Mouse (Mus musculus) layer of hippocampus, postnatal 10 days (tissue): Measurements from ENCODE around the gene Camkmt. TPM values are rescaled to one million over a fixed set of nuclear protein-coding genes. Genes with fewer than 3 reads are reported as not detected.

ENCODE experiments used
- DNase-seq, 2 experiments: peaks; one replicate each; pipeline ENCODE4 v3.0.0; 2021; ENCODE audit warnings: low spot score in 2 of 2
- long read RNA-seq: library from polyadenylated mRNA; stranded (forward); transcript quantifications from one replicate; pipeline ENCODE4 v2.0.0, GENCODE M21; 2023
- total RNA-seq, 2 experiments: library from RNA; stranded (reverse); gene quantifications; 2 replicates each; pipeline ENCODE4 v1.2.3; 2021

The Camkmt gene
- total RNA-seq, result 10 to 100 TPM; 11.2 to 14.6 TPM
- long read RNA-seq, partial matches to known transcripts, result 0 of 5 reads
- long read RNA-seq, other reads (novel, unspliced or antisense), result 5 of 5 reads

- DNase-seq, result peak; percentile 93 to 94
These were observed at the start of gene Camkmt, which contains the start of gene Prepl for GRCm38 (mm10) chr17:85090120-85091099. TSS of gene Camkmt (plus strand) at chr17:85090552. TSS of gene Prepl (minus strand) at chr17:85090241.

- DNase-seq, result no peak
These were observed 49.4 kb upstream of the Camkmt start for GRCm38 (mm10) chr17:85040913-85041312.

GRCm38 (mm10) chr17:85042419-85042818 is 47.9 kb upstream of the Camkmt start:
- no peak for DNase-seq

GRCm38 (mm10) chr17:85043404-85043816 is 46.9 kb upstream of the Camkmt start:
- DNase-seq, result no peak

GRCm38 (mm10) chr17:85044466-85044865 is 45.9 kb upstream of the Camkmt start:
- no peak for DNase-seq

- DNase-seq, result no peak
These were observed 45.2 kb upstream of the Camkmt start for GRCm38 (mm10) chr17:85045160-85045559.

- no peak for DNase-seq
These were observed 42.0 kb upstream of the Camkmt start for GRCm38 (mm10) chr17:85048379-85048778.

- no peak for DNase-seq
These were observed 32.1 kb upstream of the Camkmt start for GRCm38 (mm10) chr17:85058276-85058675.

- DNase-seq, result no peak
These were observed 31.2 kb upstream of the Camkmt start for GRCm38 (mm10) chr17:85059136-85059535.

- no peak for DNase-seq
These were observed 26.8 kb upstream of the Camkmt start for GRCm38 (mm10) chr17:85063560-85063959.

GRCm38 (mm10) chr17:85067331-85067730 is 23.0 kb upstream of the Camkmt start:
- DNase-seq, result peak in 1 of 2 experiments; percentile 28

- DNase-seq, result no peak
These were observed 19.7 kb upstream of the Camkmt start for GRCm38 (mm10) chr17:85070658-85071057.

- DNase-seq, result no peak
These were observed 19.1 kb upstream of the Camkmt start for GRCm38 (mm10) chr17:85071088-85071775.

- no peak for DNase-seq
These were observed 18.0 kb upstream of the Camkmt start for GRCm38 (mm10) chr17:85072383-85072782.

- DNase-seq, result no peak
These were observed 17.1 kb upstream of the Camkmt start for GRCm38 (mm10) chr17:85073214-85073613.

GRCm38 (mm10) chr17:85074083-85074482 is 16.3 kb upstream of the Camkmt start:
- DNase-seq, result no peak

GRCm38 (mm10) chr17:85079276-85079675 is 11.1 kb upstream of the Camkmt start:
- no peak for DNase-seq

- DNase-seq, result no peak
These were observed 9.6 kb upstream of the Camkmt start for GRCm38 (mm10) chr17:85080781-85081180.

GRCm38 (mm10) chr17:85085335-85085734 is 5.0 kb upstream of the Camkmt start:
- DNase-seq, result no peak

GRCm38 (mm10) chr17:85086501-85086900 is 3.9 kb upstream of the Camkmt start:
- no peak for DNase-seq

- DNase-seq, result no peak
These were observed 2.8 kb upstream of the Camkmt start for GRCm38 (mm10) chr17:85087591-85087990.

GRCm38 (mm10) chr17:85088401-85088800 is 2.0 kb upstream of the Camkmt start:
- DNase-seq, result no peak
